Mouse (Mus musculus): ENCODE measurements around the gene Hoxd9.

DNA sequence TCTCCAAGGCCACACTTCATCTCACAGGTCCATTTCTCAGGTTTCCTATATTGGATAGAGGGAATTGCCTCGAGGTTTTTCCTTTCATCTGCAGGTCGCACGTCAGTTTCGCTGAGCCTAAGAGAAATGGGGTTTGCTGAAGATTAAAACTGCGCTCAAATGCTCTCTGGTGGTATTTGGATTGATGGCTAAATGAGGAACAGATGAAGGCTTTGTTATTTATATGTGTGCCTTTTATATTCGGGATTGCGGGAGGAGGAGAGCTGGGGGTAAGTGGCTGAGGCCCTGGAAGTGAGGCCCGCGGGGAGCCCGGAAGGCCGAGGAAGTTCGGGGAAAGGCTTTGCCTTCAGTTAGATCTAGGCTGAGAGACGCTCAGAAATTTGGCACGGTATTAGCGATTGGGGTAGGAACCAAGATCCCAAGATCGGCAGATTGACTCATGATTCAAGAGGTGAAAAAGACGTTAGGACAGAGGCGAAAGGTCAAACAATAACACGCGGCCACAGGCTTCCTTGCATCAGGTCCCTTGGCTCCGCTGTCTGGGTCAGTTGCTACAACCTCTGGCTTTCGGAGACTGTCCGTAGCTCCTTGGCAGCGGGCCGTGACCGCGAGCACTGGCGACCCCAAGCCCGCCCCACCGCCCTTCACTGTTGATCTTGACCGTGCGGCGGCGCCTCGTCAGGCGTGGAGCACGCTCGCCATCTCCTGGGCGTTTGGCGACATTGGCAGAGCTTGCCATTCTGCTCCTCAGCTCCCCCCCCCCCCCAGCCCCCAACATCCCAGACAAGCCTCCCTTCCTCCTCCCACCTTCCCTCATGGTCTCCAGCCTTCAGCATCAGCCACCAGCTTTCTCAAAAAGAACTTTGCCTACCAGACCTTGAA, 24.8 kb upstream of the Hoxd9 start:
- peak; percentile 75 for TF ChIP-seq CTCF (IDR thresholded peaks at IDR 0.05; ENCODE audit: low read depth)
- TF ChIP-seq EP300 (IDR thresholded peaks at IDR 0.05; ENCODE audit: low read depth) = no peak
